Mouse (Mus musculus) right cerebral cortex, postnatal 4 days (tissue): ENCODE measurements around the gene Cyp26b1.
"Not testable (repeated sequence)": the region's sequence is repeated elsewhere in the genome, so short reads cannot be mapped to it uniquely, and the experiment has no call there.

Source experiments
- DNase-seq: peaks from one replicate; pipeline ENCODE4 v3.0.0-alpha.2; 2022

Cyp26b1 gene

GRCm38 (mm10) chr6:84593693-84594092 is at the start of gene Cyp26b1:
Cyp26b1 (minus strand) TSS chr6:84593908.
- DNase-seq, result no peak

- DNase-seq, result no peak
These were observed 47.3 kb upstream of the Cyp26b1 start for GRCm38 (mm10) chr6:84641062-84641431.

- DNase-seq, result no peak
These were observed 46.8 kb upstream of the Cyp26b1 start for GRCm38 (mm10) chr6:84640324-84641061.

- no peak for DNase-seq
These were observed 44.5 kb upstream of the Cyp26b1 start for GRCm38 (mm10) chr6:84638206-84638605.

- DNase-seq, result no peak
These were observed 37.9 kb upstream of the Cyp26b1 start for GRCm38 (mm10) chr6:84631588-84631987.

- DNase-seq, result no peak
These were observed 36.6 kb upstream of the Cyp26b1 start for GRCm38 (mm10) chr6:84630276-84630675.

- DNase-seq, result no peak
These were observed 35.1 kb upstream of the Cyp26b1 start for GRCm38 (mm10) chr6:84628831-84629230.

- DNase-seq, result no peak
These were observed 32.7 kb upstream of the Cyp26b1 start for GRCm38 (mm10) chr6:84626398-84626797.

GRCm38 (mm10) chr6:84619166-84619565 is 25.5 kb upstream of the Cyp26b1 start:
- no peak for DNase-seq

- no peak for DNase-seq
These were observed 23.3 kb upstream of the Cyp26b1 start for GRCm38 (mm10) chr6:84617051-84617450.

- DNase-seq, result no peak
These were observed 22.9 kb upstream of the Cyp26b1 start for GRCm38 (mm10) chr6:84616586-84616985.

- no peak for DNase-seq
These were observed 19.9 kb upstream of the Cyp26b1 start for GRCm38 (mm10) chr6:84613561-84613960.

GRCm38 (mm10) chr6:84601136-84601889 is 7.6 kb upstream of the Cyp26b1 start:
- DNase-seq, result no peak

GRCm38 (mm10) chr6:84599296-84599695 is 5.6 kb upstream of the Cyp26b1 start:
- DNase-seq, result not testable (repeated sequence)

- DNase-seq, result no peak
These were observed 5.0 kb upstream of the Cyp26b1 start for GRCm38 (mm10) chr6:84598725-84599124.

- no peak for DNase-seq
These were observed 918 bp upstream of the Cyp26b1 start for GRCm38 (mm10) chr6:84594626-84595025.

GRCm38 (mm10) chr6:84590961-84591745 is 2.6 kb downstream of the Cyp26b1 start:
- no peak for DNase-seq

GRCm38 (mm10) chr6:84589742-84590686 is 3.7 kb downstream of the Cyp26b1 start:
- peak; percentile 93 for DNase-seq

GRCm38 (mm10) chr6:84588895-84589652 is 4.6 kb downstream of the Cyp26b1 start:
- peak; percentile 53 for DNase-seq

GRCm38 (mm10) chr6:84588221-84588894 is 5.3 kb downstream of the Cyp26b1 start:
- DNase-seq, result no peak
